Mouse (Mus musculus): ENCODE measurements at regions not wholly inside any gene's neighbourhood (a gene's known extent, or its start where the extent isn't known, plus 50 kb on each side); places are given as distances from the start of the nearest gene placed in this dataset.

GRCm38 (mm10) chr3:41467857-41468256 is 87.7 kb upstream of the Jade1 start:
- 73% methylated on average over 1 of the region's 1 CpGs for WGBS
- Histone ChIP-seq H3K4me1 (replicated peaks) (no peaks in the 10 kb centered on the region), H3K27me3 (no peaks in the 10 kb centered on the region), H3K36me3 (no peaks in the 10 kb centered on the region), H3K4me2 (no peak overlapping the region), H3K27ac (replicated peaks) (no peak overlapping the region), H3K9ac (no peak overlapping the region), H3K4me3 (no peak overlapping the region), H3K9me3 (no peaks in the 10 kb centered on the region)
- no peak for ATAC-seq (ENCODE audit: low FRiP score, low read depth)

GRCm38 (mm10) chr3:41465893-41466292 is 89.6 kb upstream of the Jade1 start:
- no peaks in the 10 kb centered on the region for H3K9me3 ChIP-seq
- H3K36me3 ChIP-seq: no peaks in the 10 kb centered on the region
- no peak overlapping the region for H3K27ac ChIP-seq (replicated peaks)
- H3K4me1 ChIP-seq (replicated peaks): no peaks in the 10 kb centered on the region
- WGBS: 85% methylated on average over 2 of the region's 2 CpGs
- ATAC-seq (ENCODE audit: low FRiP score, low read depth): no peak
- no peak overlapping the region for H3K9ac ChIP-seq
- no peaks in the 10 kb centered on the region for H3K27me3 ChIP-seq
- no peak overlapping the region for H3K4me2 ChIP-seq
- H3K4me3 ChIP-seq: no peak overlapping the region

- Histone ChIP-seq H3K9me3 (no peaks in the 10 kb centered on the region), H3K36me3 (no peaks in the 10 kb centered on the region), H3K27ac (replicated peaks) (no peak overlapping the region), H3K9ac (no peak overlapping the region), H3K4me2 (no peak overlapping the region), H3K27me3 (no peaks in the 10 kb centered on the region), H3K4me1 (replicated peaks) (no peaks in the 10 kb centered on the region), H3K4me3 (no peak overlapping the region)
- WGBS: 79% methylated on average over 11 of the region's 11 CpGs
- no peak for ATAC-seq (ENCODE audit: low FRiP score, low read depth)
Observed at GRCm38 (mm10) chr3:41462953-41463644, 92.4 kb upstream of the Jade1 start.

GRCm38 (mm10) chr3:41460131-41460530 is 95.4 kb upstream of the Jade1 start:
- Histone ChIP-seq H3K9ac (no peak overlapping the region), H3K27ac (replicated peaks) (no peak overlapping the region), H3K9me3 (no peaks in the 10 kb centered on the region), H3K4me2 (no peak overlapping the region), H3K27me3 (no peaks in the 10 kb centered on the region), H3K36me3 (no peaks in the 10 kb centered on the region), H3K4me1 (replicated peaks) (no peaks in the 10 kb centered on the region), H3K4me3 (no peak overlapping the region)
- WGBS: 94% methylated on average over 4 of the region's 4 CpGs
- ATAC-seq (ENCODE audit: low FRiP score, low read depth): no peak

GRCm38 (mm10) chr3:41458156-41458555 is 97.4 kb upstream of the Jade1 start:
- Histone ChIP-seq H3K27me3 (no peaks in the 10 kb centered on the region), H3K4me3 (no peak overlapping the region), H3K4me1 (replicated peaks) (no peaks in the 10 kb centered on the region), H3K9ac (no peak overlapping the region), H3K36me3 (no peaks in the 10 kb centered on the region), H3K9me3 (no peaks in the 10 kb centered on the region), H3K27ac (replicated peaks) (no peak overlapping the region), H3K4me2 (no peak overlapping the region)
- 96% methylated on average over 6 of the region's 6 CpGs for WGBS
- no peak for ATAC-seq (ENCODE audit: low FRiP score, low read depth)

GRCm38 (mm10) chr3:41453525-41453924 is 102.0 kb upstream of the Jade1 start:
- Histone ChIP-seq H3K27ac (replicated peaks) (no peak overlapping the region), H3K27me3 (no peaks in the 10 kb centered on the region), H3K4me2 (no peak overlapping the region), H3K4me3 (no peak overlapping the region), H3K9me3 (no peaks in the 10 kb centered on the region), H3K9ac (no peak overlapping the region), H3K36me3 (no peaks in the 10 kb centered on the region), H3K4me1 (replicated peaks) (no peaks in the 10 kb centered on the region)
- no peak for ATAC-seq (ENCODE audit: low FRiP score, low read depth)
- WGBS: 76% methylated on average over 3 of the region's 3 CpGs

- 66% methylated on average over 3 of the region's 3 CpGs for WGBS
- ATAC-seq (ENCODE audit: low FRiP score, low read depth): no peak
- no peak overlapping the region for H3K27ac ChIP-seq (replicated peaks)
Observed at GRCm38 (mm10) chr3:41452716-41453090, 102.8 kb upstream of the Jade1 start.

GRCm38 (mm10) chr3:41452020-41452715 is 103.4 kb upstream of the Jade1 start:
- ATAC-seq (ENCODE audit: low FRiP score, low read depth): no peak
- Histone ChIP-seq H3K36me3 (no peaks in the 10 kb centered on the region), H3K4me3 (no peak overlapping the region), H3K9ac (no peak overlapping the region), H3K27ac (replicated peaks) (no peak overlapping the region), H3K4me2 (no peak overlapping the region), H3K4me1 (replicated peaks) (no peaks in the 10 kb centered on the region), H3K27me3 (no peaks in the 10 kb centered on the region), H3K9me3 (no peaks in the 10 kb centered on the region)
- 67% methylated on average over 3 of the region's 3 CpGs for WGBS

More at GRCm38 (mm10) chr3:41452716-41453090, 102.8 kb upstream of the Jade1 start:
- Histone ChIP-seq H3K9ac (no peak overlapping the region), H3K36me3 (no peaks in the 10 kb centered on the region), H3K4me2 (no peak overlapping the region), H3K9me3 (no peaks in the 10 kb centered on the region), H3K4me3 (no peak overlapping the region), H3K27me3 (no peaks in the 10 kb centered on the region), H3K4me1 (replicated peaks) (no peaks in the 10 kb centered on the region)

- H3K27me3 ChIP-seq: no peaks in the 10 kb centered on the region
- no peak overlapping the region for H3K4me3 ChIP-seq
- no peak for ATAC-seq (ENCODE audit: low FRiP score, low read depth)
- no peak overlapping the region for H3K27ac ChIP-seq (replicated peaks)
- H3K4me2 ChIP-seq: no peak overlapping the region
- 70% methylated on average over 1 of the region's 1 CpGs for WGBS
- no peaks in the 10 kb centered on the region for H3K9me3 ChIP-seq
- no peaks in the 10 kb centered on the region for H3K4me1 ChIP-seq (replicated peaks)
- H3K9ac ChIP-seq: no peak overlapping the region
- H3K36me3 ChIP-seq: no peaks in the 10 kb centered on the region
Observed at GRCm38 (mm10) chr3:41450696-41451095, 104.8 kb upstream of the Jade1 start.

GRCm38 (mm10) chr3:41444243-41444753 is 111.2 kb upstream of the Jade1 start:
- H3K9ac ChIP-seq: no peak overlapping the region
- ATAC-seq (ENCODE audit: low FRiP score, low read depth): no peak
- H3K9me3 ChIP-seq: no peaks in the 10 kb centered on the region
- no peak overlapping the region for H3K27ac ChIP-seq (replicated peaks)
- no peak overlapping the region for H3K4me2 ChIP-seq
- no peaks in the 10 kb centered on the region for H3K4me1 ChIP-seq (replicated peaks)
- no peaks in the 10 kb centered on the region for H3K36me3 ChIP-seq
- H3K4me3 ChIP-seq: no peak overlapping the region
- H3K27me3 ChIP-seq: no peaks in the 10 kb centered on the region
- 88% methylated on average over 9 of the region's 9 CpGs for WGBS

- no peak for ATAC-seq (ENCODE audit: low FRiP score, low read depth)
- 94% methylated on average over 8 of the region's 8 CpGs for WGBS
Observed at GRCm38 (mm10) chr3:41436238-41436637, 119.3 kb upstream of the Jade1 start.

GRCm38 (mm10) chr3:41433106-41433505 is 122.4 kb upstream of the Jade1 start:
- WGBS: 67% methylated on average over 3 of the region's 3 CpGs
- Histone ChIP-seq H3K9ac (no peak overlapping the region), H3K4me2 (no peak overlapping the region), H3K9me3 (no peaks in the 10 kb centered on the region), H3K4me1 (replicated peaks) (no peaks in the 10 kb centered on the region), H3K27ac (replicated peaks) (no peak overlapping the region), H3K4me3 (no peak overlapping the region), H3K27me3 (no peaks in the 10 kb centered on the region), H3K36me3 (no peaks in the 10 kb centered on the region)
- ATAC-seq (ENCODE audit: low FRiP score, low read depth): no peak

More at GRCm38 (mm10) chr3:41436238-41436637, 119.3 kb upstream of the Jade1 start:
- Histone ChIP-seq H3K4me3 (no peak overlapping the region), H3K9me3 (no peaks in the 10 kb centered on the region), H3K9ac (no peak overlapping the region), H3K27me3 (no peaks in the 10 kb centered on the region), H3K4me2 (no peak overlapping the region), H3K27ac (replicated peaks) (no peak overlapping the region), H3K36me3 (no peaks in the 10 kb centered on the region), H3K4me1 (replicated peaks) (no peaks in the 10 kb centered on the region)

Measured in hindbrain, embryonic 15.5 days (tissue).